Mouse (Mus musculus) embryonic facial prominence, embryonic 11.5 days (tissue): ENCODE results near the gene Nos1ap. TPM values are rescaled to one million over a fixed set of nuclear protein-coding genes. Genes with fewer than 3 reads are reported as not detected.

Experiments
- ATAC-seq: fragments of 200-750 bp; cut with Nextera tagmentation; replicated peaks from 2 replicates; pipeline ENCODE4 v1.8.0; 2017; ENCODE audit warnings: low read depth; ENCODE audit not compliant: insufficient number of reproducible peaks, low FRiP score, low TSS enrichment
- DNase-seq: peaks from one replicate; pipeline ENCODE4 v3.0.0-alpha.2; 2015; ENCODE audit warnings: low spot score
- H3K27ac ChIP-seq: fragments of 300-500 bp; sonication (generic); replicated peaks from 2 replicates; pipeline ENCODE4 v1.5.1; 2014; ENCODE audit warnings: mild to moderate bottlenecking, low read depth, low read length, control low read depth
- H3K27me3 ChIP-seq: fragments of 300-500 bp; sonication (generic); 2 replicates; pipeline ENCODE4 v1.6.1; 2014; ENCODE audit warnings: mild to moderate bottlenecking, low read length, moderate library complexity, mixed read lengths; ENCODE audit not compliant: control insufficient read depth, insufficient read depth
- H3K36me3 ChIP-seq: fragments of 300-500 bp; sonication (generic); replicated peaks from 2 replicates; pipeline ENCODE4 v1.6.1; 2014; ENCODE audit warnings: low read depth, mild to moderate bottlenecking, low read length, moderate library complexity, mixed read lengths; ENCODE audit not compliant: control insufficient read depth, insufficient read depth
- H3K4me1 ChIP-seq: fragments of 300-500 bp; sonication (generic); 2 replicates; pipeline ENCODE4 v1.6.1; 2014; ENCODE audit warnings: low read length, mixed read lengths; ENCODE audit not compliant: control insufficient read depth, insufficient read depth
- H3K4me2 ChIP-seq: fragments of 300-500 bp; sonication (generic); 2 replicates; pipeline ENCODE4 v1.6.1; 2014; ENCODE audit warnings: low read depth, mild to moderate bottlenecking, control low read depth, low read length, moderate library complexity
- H3K4me3 ChIP-seq: fragments of 300-500 bp; sonication (generic); 2 replicates; pipeline ENCODE4 v1.5.1; 2014; ENCODE audit warnings: low read depth, low read length, control low read depth
- H3K9ac ChIP-seq: fragments of 300-500 bp; sonication (generic); replicated peaks from 2 replicates; pipeline ENCODE4 v1.6.1; 2014; ENCODE audit warnings: mild to moderate bottlenecking, control low read depth, low read length
- H3K9me3 ChIP-seq: fragments of 300-500 bp; sonication (generic); replicated peaks from 2 replicates; pipeline ENCODE4 v1.6.1; 2016; ENCODE audit warnings: mild to moderate bottlenecking, low read length, inconsistent platforms, mixed read lengths; ENCODE audit not compliant: control insufficient read depth
- WGBS: fragments of 180-500 bp; shearing (Covaris S2); extraction: QIAGEN DNeasy Blood & Tissue Kit; methylation state at CpG from one replicate; pipeline ENCODE4 v1.1.7; 2014; 5-methylcytosine and 5-hydroxymethylcytosine counted together
- polyA plus RNA-seq: library from polyadenylated mRNA; unstranded; fragments of >200 nt; fragmentation: Nextera tagmentation; extraction: Ambion mirVana; gene quantifications from 2 replicates; pipeline ENCODE4 v1.2.1, GENCODE M21; 2014

The Nos1ap gene
- polyA plus RNA-seq, 1 experiment from 2014 or later, result 5.1 TPM

DNA sequence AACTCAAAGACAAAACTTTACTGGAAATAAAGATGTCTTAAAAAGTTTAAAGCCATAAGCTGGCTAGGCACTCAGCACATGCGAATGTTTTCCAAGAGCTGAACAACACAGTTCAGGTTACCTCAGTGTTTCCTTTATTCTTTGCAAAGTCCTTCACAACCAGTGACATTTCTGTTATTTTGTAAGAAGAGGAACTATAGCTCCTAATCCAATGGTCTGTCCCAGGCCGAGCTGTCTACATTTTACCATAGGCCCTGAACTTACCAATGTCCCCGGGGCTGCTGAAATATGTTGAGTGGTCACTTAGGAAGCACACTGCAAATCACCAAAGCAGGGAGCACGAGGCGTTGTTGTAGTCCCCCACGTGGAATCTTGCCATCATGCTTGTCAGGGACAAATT, 319.4 kb downstream of the Nos1ap start:
- no peaks in the 10 kb centered on the region for H3K27me3 ChIP-seq
- no peak overlapping the region for H3K4me3 ChIP-seq
- ATAC-seq, result no peak
- DNase-seq, result no peak
- WGBS, result 83% methylated on average over 6 of the region's 6 CpGs
- no peak overlapping the region for H3K4me2 ChIP-seq
- no peak overlapping the region for H3K27ac ChIP-seq
- H3K4me1 ChIP-seq, result no peaks in the 10 kb centered on the region
- no peaks in the 10 kb centered on the region for H3K36me3 ChIP-seq
- no peak overlapping the region for H3K9ac ChIP-seq
- no peaks in the 10 kb centered on the region; the same call in 1 of the 2 replicates for H3K9me3 ChIP-seq

DNA sequence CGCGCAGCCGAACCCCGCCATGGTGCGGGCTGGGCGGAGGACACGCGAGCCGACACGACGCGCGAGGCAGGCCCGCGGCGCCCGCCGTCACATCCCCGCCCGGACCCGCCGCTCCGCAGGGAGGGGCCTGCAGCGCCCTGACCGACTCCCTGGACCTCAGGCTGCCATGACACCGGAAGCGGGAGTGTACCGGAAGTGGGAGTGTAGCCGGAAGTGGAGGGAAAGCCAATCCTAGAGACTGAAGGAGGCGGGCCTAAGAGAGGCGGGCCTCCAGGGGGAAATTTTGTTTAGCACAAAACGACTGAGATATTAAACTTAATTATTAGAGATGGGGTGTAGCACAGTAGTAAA, 334.1 kb downstream of the Nos1ap start:
- ATAC-seq (peak; percentile 98), DNase-seq (peak; percentile 94)
- peak overlapping the region; percentile 64 for H3K4me2 ChIP-seq
- H3K36me3 ChIP-seq, result no peaks in the 10 kb centered on the region
- H3K4me1 ChIP-seq, result no peaks in the 10 kb centered on the region
- WGBS, result 6% methylated on average over 29 of the region's 32 CpGs
- H3K27me3 ChIP-seq, result no peaks in the 10 kb centered on the region
- peak overlapping the region; percentile 89 for H3K9ac ChIP-seq
- H3K27ac ChIP-seq, result no peak overlapping the region
- no peaks in the 10 kb centered on the region for H3K9me3 ChIP-seq
- peak overlapping the region; percentile 73 for H3K4me3 ChIP-seq

DNA sequence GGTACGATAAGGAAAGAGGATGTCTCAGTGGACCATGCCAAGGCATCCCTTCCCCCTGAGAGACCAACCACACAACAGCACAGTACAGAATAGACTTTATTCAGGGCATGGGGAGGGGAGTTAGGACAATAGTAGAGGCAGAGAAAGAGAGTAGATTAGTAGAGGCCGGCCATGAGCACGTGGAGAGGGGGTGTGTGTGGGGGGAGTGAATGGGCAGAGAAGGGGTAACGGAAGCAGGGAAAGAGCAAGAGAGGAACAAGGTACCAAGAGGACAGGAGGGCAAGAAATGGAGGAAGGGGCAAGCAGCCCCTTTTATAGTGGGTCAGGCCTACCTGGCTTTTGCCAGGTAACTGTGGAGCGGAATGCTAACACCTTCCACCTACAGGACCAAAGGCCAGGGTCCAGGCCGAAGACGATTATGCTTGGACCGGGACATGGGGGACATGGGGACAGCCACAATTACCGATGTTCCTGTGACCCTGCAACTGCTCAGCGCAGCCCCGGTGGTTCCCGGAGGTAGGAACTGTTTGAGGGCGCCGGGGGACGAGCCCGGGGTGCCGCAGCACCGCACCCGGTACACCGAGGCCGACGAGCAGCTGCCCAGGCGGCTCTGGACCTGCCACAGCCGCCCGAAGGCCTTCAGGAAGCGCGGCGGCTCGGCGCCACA, 334.6 kb downstream of the Nos1ap start:
- Histone ChIP-seq H3K9ac (peak overlapping the region; percentile 89), H3K4me2 (peak overlapping the region; percentile 64), H3K9me3 (no peaks in the 10 kb centered on the region), H3K4me1 (no peaks in the 10 kb centered on the region), H3K27me3 (no peaks in the 10 kb centered on the region), H3K4me3 (peak overlapping the region; percentile 73), H3K27ac (no peak overlapping the region), H3K36me3 (no peaks in the 10 kb centered on the region)
- DNase-seq (peak; percentile 6), ATAC-seq (peak; percentile 76)
- 29% methylated on average over 27 of the region's 30 CpGs for WGBS

Other genes starting within 250 kb of the Nos1ap start
- gene Olfml2b, start 54.7 kb upstream of the Nos1ap start, polyA plus RNA-seq, result 7.2 and 7.4 TPM in 2 replicates